Mouse (Mus musculus): ENCODE measurements around the gene Gm12166. TPM values are rescaled to one million over a fixed set of nuclear protein-coding genes. Genes with fewer than 3 reads are reported as not detected.

Gm12166 gene
- total RNA-seq, 2 experiments from 2014 or later = 1.3 to 1.7 TPM

DNA sequence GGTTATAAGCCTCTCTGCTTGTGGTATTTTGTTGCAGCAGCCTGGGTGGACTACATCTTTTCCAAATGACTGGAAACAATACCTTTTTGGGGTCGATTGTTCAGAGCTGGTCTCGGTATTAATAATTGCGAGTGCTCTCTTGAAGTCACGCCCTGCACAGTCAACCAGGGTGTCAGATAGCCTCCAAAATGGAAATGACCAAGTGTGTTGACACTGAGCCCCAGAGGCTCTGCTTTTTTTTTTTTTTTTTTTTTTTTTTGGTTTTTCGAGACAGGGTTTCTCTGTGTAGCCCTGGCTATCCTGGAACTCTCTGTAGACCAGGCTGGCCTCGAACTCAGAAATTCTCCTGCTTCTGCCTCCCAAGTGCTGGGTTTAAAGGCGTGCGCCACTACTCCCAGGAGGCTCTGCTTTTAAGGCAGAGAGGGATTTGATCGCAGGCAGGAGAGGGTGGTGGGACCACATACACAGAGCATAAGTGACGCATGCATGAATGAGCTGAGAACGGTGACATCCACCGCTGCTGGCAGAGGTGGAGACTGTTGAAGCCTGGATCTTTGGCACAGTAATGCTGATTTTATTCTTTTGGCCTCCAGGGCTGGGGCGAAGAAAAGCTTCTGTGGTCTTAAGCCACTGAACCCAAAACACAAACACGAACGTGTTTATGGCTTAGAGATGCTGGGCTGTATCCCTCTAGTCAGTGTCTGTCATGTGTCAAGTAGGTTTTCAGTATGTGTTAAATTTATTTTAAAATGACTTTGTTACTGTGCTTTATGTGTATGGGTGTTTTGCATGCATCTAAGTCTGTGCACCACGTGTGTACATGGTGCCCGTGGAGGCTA is 21.9 kb upstream of the Gm12166 start:
- DNase-seq (ENCODE audit: low spot score in 2 of 2) = no peak

DNA sequence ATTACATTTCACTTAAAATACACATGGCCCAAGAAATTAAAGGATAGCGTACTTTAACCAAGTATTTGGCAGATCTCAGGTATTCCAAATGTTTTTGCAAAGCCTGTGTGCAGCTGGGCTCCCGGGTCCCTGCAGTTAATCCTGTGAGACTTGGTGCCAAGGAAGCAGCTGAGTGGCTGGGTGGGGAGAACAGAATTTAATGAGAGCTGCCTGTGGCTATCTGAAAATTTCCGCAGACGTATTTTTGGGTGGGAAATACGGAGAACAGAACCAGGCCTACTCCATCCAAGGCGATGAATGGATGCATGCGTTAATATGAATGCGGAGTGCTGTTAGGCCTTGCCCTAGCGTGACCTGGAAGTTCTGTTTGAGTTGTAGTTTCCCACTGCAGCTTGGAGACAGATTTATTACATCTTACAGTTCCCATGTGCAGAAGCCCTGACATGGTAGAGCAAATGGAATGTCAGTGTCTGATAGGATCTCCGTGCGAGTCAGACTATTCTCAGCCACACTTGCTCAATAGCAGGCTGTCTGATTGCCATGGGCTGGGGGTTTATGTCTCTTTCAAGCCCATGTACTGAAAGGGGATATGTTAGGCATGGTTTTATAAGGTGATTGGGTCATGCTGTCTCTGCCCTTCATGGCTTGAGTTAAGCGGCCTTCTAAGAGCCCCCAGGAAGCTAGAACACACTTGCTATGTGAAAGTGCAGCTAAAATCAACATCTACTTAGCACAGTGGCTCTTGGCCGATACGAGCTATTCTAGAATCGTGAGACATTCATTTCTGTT is 21.1 kb upstream of the Gm12166 start:
- DNase-seq (ENCODE audit: low spot score in 2 of 2) = no peak

- no peak for DNase-seq (ENCODE audit: low spot score in 2 of 2)
Measured at GRCm38 (mm10) chr11:46072466-46073060, 20.4 kb upstream of the Gm12166 start.

GRCm38 (mm10) chr11:46070789-46071188 is 18.7 kb upstream of the Gm12166 start:
- no peak for DNase-seq (ENCODE audit: low spot score in 2 of 2)

DNA sequence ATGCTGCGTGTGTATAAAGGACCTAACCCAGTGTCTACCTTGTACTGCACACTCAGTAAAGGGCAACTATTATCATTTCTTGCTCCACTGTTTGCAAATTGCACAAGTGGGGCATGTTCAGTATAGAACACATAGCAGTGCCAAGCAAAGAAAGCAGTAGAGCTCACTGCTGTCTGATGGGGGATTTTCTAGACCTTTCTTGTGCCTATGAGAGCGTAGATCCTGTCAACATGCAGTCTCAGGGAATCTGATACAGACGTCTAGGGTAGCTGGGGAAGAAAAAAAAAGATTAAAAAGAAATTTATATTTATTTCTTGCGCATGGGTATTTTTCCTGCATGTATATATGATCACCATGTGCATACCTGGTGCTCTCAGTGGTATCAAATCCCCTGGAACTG is 18.0 kb upstream of the Gm12166 start:
- DNase-seq (ENCODE audit: low spot score in 2 of 2) = no peak

DNA sequence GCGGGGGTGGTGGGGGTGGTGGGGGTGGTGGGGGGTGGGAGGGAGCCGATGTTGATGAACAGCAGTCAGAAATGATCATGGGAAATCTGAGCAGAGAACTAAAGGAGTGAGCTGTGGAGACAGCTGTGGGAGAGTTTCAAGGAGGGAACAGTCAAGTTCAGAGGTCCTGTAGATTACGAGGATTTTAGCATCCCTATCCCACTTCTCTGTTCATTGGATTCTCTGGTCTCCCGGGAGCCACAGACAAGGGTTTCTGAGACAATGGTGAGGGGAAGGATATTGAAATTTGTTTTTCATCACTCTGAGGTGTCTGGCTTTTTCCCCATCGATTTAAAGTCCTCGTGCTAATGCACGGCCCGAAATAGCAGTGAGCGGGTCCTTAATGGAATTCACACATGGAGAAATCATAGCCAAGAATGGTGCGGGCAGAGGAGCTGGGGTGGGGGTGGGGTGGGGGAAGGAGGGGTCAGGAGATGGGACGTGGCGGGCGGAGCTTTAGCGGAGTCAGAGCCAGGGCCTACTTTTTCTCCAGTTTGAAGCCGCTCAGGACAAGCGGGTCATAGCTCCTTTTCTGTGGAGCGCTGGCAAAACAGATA is 17.4 kb upstream of the Gm12166 start:
- DNase-seq (ENCODE audit: low spot score in 2 of 2) = no peak

DNA sequence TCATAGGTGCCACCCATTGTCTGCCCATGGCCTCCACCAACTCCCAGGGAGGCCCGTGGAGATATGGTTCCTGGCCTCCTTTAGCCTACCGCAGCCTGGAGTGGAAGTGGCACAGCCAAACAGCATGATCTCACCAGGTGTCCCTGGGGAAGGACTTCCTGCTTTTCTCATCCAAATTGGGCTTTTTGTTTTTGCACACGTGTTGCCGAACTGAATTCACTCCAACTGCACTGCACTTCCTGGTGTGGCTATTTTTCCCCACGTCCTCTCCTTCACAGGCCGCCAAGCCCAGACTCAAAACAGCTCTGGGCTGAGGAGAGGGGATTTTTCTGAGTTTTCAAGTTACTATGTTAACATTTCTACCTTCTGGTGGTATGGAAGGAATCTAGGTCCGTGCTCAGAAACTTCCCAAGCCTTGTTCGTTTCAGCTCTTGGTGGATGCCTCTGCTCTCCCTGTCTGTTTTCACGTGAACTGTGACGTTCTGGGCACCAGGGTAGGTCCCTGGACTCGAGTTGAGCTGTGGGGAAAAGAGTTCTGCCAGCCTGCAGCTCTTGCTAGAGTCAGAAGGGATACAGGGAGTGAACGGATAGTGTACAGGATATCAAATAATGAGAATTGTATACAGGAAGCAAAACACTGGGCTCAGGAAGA is 16.8 kb upstream of the Gm12166 start:
- DNase-seq (ENCODE audit: low spot score in 2 of 2) = no peak

GRCm38 (mm10) chr11:46067371-46068060 is 15.4 kb upstream of the Gm12166 start:
- DNase-seq (ENCODE audit: low spot score in 2 of 2) = no peak

DNA sequence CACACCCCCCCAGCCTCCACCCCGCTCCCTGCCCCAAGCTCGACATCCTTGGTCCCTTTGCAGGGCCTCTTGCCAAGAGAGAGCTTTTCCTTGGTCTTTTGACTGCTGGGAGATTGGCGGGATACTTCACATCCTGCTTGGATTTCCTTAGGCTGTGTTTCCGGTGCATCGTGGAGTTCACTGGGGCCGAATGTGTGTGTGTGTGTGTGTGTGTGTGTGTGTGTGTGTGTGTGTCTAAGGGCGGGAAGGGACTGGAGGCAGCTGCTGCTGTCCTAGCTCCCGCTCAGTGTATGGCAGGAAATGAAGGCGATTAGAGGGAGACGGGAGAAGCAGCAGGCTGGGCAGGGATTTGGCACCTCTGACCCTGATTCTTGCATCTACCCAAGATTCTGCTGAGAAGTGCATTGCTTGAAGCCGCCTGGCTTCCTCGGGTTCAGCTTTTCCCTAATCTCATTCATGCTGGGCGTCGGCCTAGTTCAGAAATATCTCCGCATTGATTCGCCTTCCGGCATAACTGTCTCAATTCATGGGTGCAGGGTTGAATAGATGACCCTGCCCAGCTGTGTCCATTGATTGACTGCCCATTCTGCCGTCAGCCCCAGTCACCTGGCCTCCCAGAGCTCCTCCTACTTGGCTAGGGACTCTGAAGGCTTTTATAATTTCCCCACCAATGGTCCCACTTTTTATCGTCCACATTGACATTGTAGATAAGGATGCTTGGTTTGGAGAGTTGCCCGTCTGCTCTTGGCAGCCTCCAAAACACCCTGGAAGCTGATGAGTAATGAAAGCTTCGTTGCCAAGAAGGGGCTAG is 13.3 kb upstream of the Gm12166 start:
- no peak for DNase-seq (ENCODE audit: low spot score in 2 of 2)

DNA sequence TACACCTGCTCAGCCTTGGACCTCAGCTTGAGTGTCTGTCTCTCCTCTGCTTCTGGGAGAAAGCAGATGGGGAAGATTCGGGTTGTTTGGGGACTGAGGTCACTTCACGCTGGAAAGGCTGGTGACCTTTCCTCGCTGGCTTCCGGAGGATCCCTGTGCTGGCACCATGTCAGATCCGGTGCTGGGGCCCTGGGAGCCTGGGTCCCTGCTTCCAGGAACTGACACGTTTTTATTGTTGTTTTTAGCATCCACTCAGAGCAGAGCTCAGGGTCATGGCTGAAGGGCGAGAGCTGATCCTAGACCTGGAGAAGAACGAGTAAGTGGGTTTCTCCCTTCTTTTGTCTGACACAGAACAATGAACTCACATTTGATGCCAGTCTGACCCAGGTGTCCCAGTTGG is 12.6 kb upstream of the Gm12166 start:
- no peak for DNase-seq (ENCODE audit: low spot score in 2 of 2)

DNA sequence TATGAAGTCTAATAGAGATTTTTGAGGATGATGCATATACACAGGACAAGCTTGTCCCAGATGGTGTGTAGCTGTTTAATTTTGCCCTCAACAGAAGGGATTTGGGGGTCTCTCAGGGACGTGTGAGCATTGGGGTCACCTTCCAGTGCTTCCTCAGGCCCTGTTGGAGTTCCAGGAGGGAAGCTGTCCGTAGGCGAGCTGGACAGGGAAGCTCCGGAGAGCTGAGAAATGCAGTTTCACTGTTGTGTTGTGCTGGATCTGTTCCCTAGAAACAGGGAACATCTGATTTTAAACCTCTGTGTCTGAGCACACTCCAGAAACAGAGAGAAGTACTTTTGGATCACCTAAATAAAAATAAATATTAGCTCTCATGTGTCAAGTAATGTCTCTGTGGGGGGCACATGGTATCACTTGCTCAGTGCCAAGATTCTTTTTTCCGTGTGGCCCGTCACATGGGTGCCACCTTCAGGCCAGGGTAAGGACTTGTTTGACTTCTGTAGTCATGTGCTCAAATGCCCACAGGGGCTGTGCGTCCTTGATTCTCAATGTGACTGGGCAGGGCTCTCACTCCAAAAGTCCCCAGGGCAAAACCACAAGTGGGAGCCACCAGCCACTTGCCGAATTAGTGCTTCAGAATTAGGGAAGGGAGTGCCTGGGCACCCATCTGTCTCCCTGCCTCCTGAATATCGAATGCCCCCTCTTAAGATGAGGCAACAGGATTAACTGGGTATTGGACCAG is 11.0 kb upstream of the Gm12166 start:
- DNase-seq (ENCODE audit: low spot score in 2 of 2) = no peak

DNA sequence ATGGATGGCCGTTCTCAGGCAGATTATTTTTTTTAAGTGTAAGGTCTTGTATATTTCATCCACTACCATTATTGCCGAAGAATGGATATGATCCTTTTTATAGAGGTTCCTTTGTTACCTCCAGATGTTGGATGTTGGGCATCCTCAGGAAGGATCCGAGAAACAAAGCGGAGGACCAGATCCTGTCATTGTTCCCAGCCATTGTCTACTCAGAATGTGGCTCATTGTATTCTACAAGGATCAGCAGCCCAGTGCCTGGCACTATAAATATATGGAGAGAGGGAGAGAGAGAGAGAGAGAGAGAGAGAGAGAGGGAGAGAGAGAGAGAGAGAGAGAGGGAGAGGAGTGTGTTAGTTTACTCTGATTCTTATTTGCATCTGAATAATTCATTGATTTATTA is 10.4 kb upstream of the Gm12166 start:
- DNase-seq (ENCODE audit: low spot score in 2 of 2) = no peak

DNA sequence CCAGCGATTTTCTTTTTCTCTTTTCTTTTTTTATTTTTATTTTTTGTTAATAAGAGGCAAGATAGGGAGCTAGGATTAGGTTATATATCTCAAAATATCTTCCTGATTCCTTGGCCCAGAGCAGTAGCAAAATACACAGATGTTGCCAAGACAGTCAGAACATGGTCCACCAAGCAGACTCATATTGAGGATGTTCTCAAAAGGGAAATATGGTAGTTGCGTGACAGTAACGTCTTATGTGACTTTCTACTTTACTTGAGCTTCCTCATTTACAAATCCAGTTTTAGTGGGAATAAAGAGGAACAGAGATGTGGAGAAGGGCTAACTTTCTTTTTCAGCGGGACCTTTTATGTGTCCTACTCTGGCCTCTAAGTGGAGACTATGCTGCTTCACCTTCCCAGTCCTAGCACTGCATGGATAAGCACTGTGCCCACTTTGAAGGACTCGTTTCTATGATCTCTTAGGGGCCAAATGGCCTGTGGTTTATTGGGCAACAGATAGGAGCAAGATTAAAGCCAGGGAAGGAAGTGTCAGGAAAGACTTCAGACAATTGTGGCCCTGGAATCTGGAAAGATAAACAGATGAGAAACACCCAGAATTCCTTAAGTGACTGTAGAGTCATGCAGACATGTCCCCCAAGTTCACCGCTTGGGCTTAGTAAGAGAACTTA is 9.8 kb upstream of the Gm12166 start:
- no peak for DNase-seq (ENCODE audit: low spot score in 2 of 2)

- no peak for DNase-seq (ENCODE audit: low spot score in 2 of 2)
Measured at GRCm38 (mm10) chr11:46060651-46061020, 8.5 kb upstream of the Gm12166 start.

GRCm38 (mm10) chr11:46059887-46060650 is 7.9 kb upstream of the Gm12166 start:
- peak in 1 of 2 experiments; percentile 34 for DNase-seq (ENCODE audit: low spot score in 2 of 2)

- no peak for DNase-seq (ENCODE audit: low spot score in 2 of 2)
Measured at GRCm38 (mm10) chr11:46058916-46059315, 6.8 kb upstream of the Gm12166 start.

DNA sequence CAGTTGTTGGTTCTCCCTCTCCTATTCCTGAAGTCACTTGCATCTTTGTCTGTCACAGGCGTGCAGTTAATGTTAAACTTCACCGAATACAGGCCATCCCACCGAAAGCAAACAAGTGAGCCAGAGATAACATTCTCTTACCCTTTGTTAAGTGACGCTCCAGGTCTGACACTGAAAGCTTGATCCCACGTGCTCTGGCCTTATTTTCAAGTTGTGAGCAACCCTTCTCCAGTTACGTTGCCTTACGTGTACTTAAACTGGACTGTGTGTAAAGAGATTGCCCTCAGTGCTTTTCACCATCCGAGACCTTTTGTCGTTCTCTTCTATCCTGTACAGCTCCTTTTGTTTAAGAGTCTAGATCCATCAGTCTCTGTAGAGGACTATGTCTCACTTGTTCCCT is 5.9 kb upstream of the Gm12166 start:
- no peak for DNase-seq (ENCODE audit: low spot score in 2 of 2)

All from left cerebral cortex, adult 18-20 months (tissue).